Mouse (Mus musculus): ENCODE results near the gene Ankrd36.

GRCm38 (mm10) chr11:5729582-5729981 lies 160.1 kb downstream of the Ankrd36 start:
- TF ChIP-seq POLR2A (IDR thresholded peaks at IDR 0.05; ENCODE audit: borderline replicate concordance, extremely low read depth, insufficient read depth, insufficient read length, poor library complexity, severe bottlenecking) (no peak), CTCF (IDR thresholded peaks at IDR 0.05; ENCODE audit: borderline replicate concordance, extremely low read depth, insufficient read depth, insufficient read length) (no peak)

Measured in brain, embryonic 14.5 days (tissue).